Comparison of ENCODE assay signal across 25 mouse cellular contexts in the genomic region with DNA sequence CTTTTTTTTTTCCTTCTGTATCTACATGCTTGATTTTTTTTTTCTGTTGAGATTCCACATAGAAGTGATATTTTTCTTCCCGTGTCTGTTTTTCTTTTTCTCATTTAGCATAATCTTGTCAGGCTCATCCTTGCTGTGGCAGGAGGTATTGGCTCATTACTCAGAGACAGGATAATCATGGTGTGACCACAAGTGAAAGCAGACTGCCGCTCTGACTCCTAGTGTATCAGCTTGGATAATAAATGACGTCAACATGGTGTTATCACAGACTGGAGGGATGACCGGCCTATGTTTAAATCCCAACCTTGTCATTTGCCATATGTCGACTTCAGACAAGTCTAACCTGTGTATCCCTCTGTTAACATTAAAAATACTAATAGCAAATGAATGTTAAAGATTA. TPM values are rescaled to one million over a fixed set of nuclear protein-coding genes. Genes with fewer than 3 reads are reported as not detected.
DNase-seq lines count a peak whose midpoint lies in the region; ATAC-seq and TF ChIP-seq lines count a peak whose summit lies in the region.
"Had no signal": no experiment of that assay in that cellular context is flagged by ENCODE, and none has a peak within 500 bp of the region (broad histone marks: within the 10 kb centered on the region; RNA-seq: fewer than 3 reads in every experiment).

No protein-coding gene starts in this region.

- H3K27ac ChIP-seq in hindbrain, embryonic 12.5 days: no peak overlapping the region
- no peak overlapping the region for H3K27ac ChIP-seq in hindbrain, embryonic 10.5 days
- H3K27ac ChIP-seq in midbrain, postnatal 0 days (ENCODE audit: low read depth, low read length): no peak overlapping the region
- H3K27ac ChIP-seq in midbrain, embryonic 10.5 days (replicated peaks): no peak overlapping the region
- H3K27ac ChIP-seq: embryonic facial prominence, embryonic 13.5 days; forebrain, embryonic 12.5 days; heart, embryonic 10.5 days; heart, embryonic 15.5 days; intestine, embryonic 15.5 days had no signal

- no peak overlapping the region for H3K4me2 ChIP-seq in hindbrain, embryonic 12.5 days (replicated peaks)
- no peak overlapping the region for H3K4me2 ChIP-seq in midbrain, postnatal 0 days (ENCODE audit: low read depth, low read length, poor library complexity, severe bottlenecking)
- H3K4me2 ChIP-seq: embryonic facial prominence, embryonic 13.5 days; forebrain, embryonic 12.5 days; heart, embryonic 15.5 days; intestine, embryonic 15.5 days had no signal

- no peak overlapping the region for H3K4me3 ChIP-seq in hindbrain, embryonic 12.5 days
- H3K4me3 ChIP-seq in hindbrain, embryonic 10.5 days: no peak overlapping the region
- H3K4me3 ChIP-seq in midbrain, postnatal 0 days (ENCODE audit: low read depth, low read length): no peak overlapping the region
- no peak overlapping the region for H3K4me3 ChIP-seq in midbrain, embryonic 10.5 days
- H3K4me3 ChIP-seq: embryonic facial prominence, embryonic 13.5 days; forebrain, embryonic 12.5 days; heart, embryonic 10.5 days; heart, embryonic 15.5 days; intestine, embryonic 15.5 days had no signal

- no peaks in the 10 kb centered on the region for H3K27me3 ChIP-seq in hindbrain, embryonic 12.5 days
- H3K27me3 ChIP-seq in hindbrain, embryonic 10.5 days (ENCODE audit: insufficient read depth, poor library complexity, severe bottlenecking): no peaks in the 10 kb centered on the region
- no peaks in the 10 kb centered on the region for H3K27me3 ChIP-seq in midbrain, postnatal 0 days (ENCODE audit: insufficient read depth, low read length)
- no peaks in the 10 kb centered on the region for H3K27me3 ChIP-seq in midbrain, embryonic 10.5 days (ENCODE audit: low read depth, poor library complexity, severe bottlenecking)
- H3K27me3 ChIP-seq: CH12.LX; embryonic facial prominence, embryonic 13.5 days; forebrain, embryonic 12.5 days; heart, embryonic 15.5 days; intestine, embryonic 15.5 days had no signal

- WGBS in hindbrain, embryonic 12.5 days: 80% methylated on average over 5 of the region's 5 CpGs
- WGBS in hindbrain, embryonic 10.5 days: 88% methylated on average over 5 of the region's 5 CpGs
- WGBS in midbrain, postnatal 0 days: 57% methylated on average over 5 of the region's 5 CpGs
- 91% methylated on average over 5 of the region's 5 CpGs for WGBS in midbrain, embryonic 10.5 days

- H3K36me3 ChIP-seq in hindbrain, embryonic 12.5 days: no peaks in the 10 kb centered on the region
- no peaks in the 10 kb centered on the region for H3K36me3 ChIP-seq in hindbrain, embryonic 10.5 days
- H3K36me3 ChIP-seq in midbrain, postnatal 0 days (ENCODE audit: insufficient read depth, low read length): no peaks in the 10 kb centered on the region
- no peaks in the 10 kb centered on the region for H3K36me3 ChIP-seq in midbrain, embryonic 10.5 days
- H3K36me3 ChIP-seq: embryonic facial prominence, embryonic 13.5 days; forebrain, embryonic 12.5 days; heart, embryonic 10.5 days; heart, embryonic 15.5 days; intestine, embryonic 15.5 days had no signal

- no peak for DNase-seq in hindbrain, embryonic 10.5 days (ENCODE audit: low spot score)
- DNase-seq in midbrain, postnatal 0 days (ENCODE audit: low spot score): peak; percentile 21
- DNase-seq in midbrain, embryonic 10.5 days (ENCODE audit: low spot score): no peak
- peak; percentile 2 for DNase-seq in retina, adult 2 months (ENCODE audit: low read depth, low spot score)
- no peak for DNase-seq in kidney, postnatal 10 days
- DNase-seq in heart, adult 9 months (ENCODE audit: low spot score in 2 of 2): no peak
- DNase-seq: adrenal gland, adult 2 months; adrenal gland, postnatal 25 days; cerebellum, adult 11-12 months; cerebellum, adult 9-10 months; cerebellum, postnatal 25 days; forebrain, postnatal 0 days; gastrocnemius, postnatal 25 days; heart, postnatal 14 days had no signal

- no peak for TF ChIP-seq CTCF in midbrain, postnatal 0 days (IDR thresholded peaks at IDR 0.05)

- 0 out of 2 replicates have a peak, but pooled peaks have one; percentile 58 for ATAC-seq in hindbrain, embryonic 12.5 days (ENCODE audit: low FRiP score)
- no peak for ATAC-seq in midbrain, postnatal 0 days (ENCODE audit: low FRiP score)
- ATAC-seq: forebrain, postnatal 0 days; intestine, embryonic 15.5 days had no signal

- no peaks in the 10 kb centered on the region for H3K4me1 ChIP-seq in hindbrain, embryonic 12.5 days
- no peaks in the 10 kb centered on the region for H3K4me1 ChIP-seq in hindbrain, embryonic 10.5 days (replicated peaks)
- H3K4me1 ChIP-seq in midbrain, postnatal 0 days (ENCODE audit: insufficient read depth, low read length): no peaks in the 10 kb centered on the region
- H3K4me1 ChIP-seq in midbrain, embryonic 10.5 days: no peaks in the 10 kb centered on the region
- H3K4me1 ChIP-seq: embryonic facial prominence, embryonic 13.5 days; forebrain, embryonic 12.5 days; heart, embryonic 10.5 days; heart, embryonic 15.5 days; intestine, embryonic 15.5 days had no signal

- no peak overlapping the region for H3K9ac ChIP-seq in hindbrain, embryonic 12.5 days
- no peak overlapping the region for H3K9ac ChIP-seq in midbrain, postnatal 0 days (replicated peaks; ENCODE audit: low read length, poor library complexity, severe bottlenecking)
- H3K9ac ChIP-seq: embryonic facial prominence, embryonic 13.5 days; forebrain, embryonic 12.5 days; forebrain, postnatal 0 days; heart, embryonic 15.5 days; intestine, embryonic 15.5 days had no signal

- no peaks in the 10 kb centered on the region for H3K9me3 ChIP-seq in hindbrain, embryonic 12.5 days (replicated peaks)
- H3K9me3 ChIP-seq in hindbrain, embryonic 10.5 days: no peaks in the 10 kb centered on the region
- H3K9me3 ChIP-seq in midbrain, postnatal 0 days (ENCODE audit: low read length): no peaks in the 10 kb centered on the region
- no peaks in the 10 kb centered on the region for H3K9me3 ChIP-seq in midbrain, embryonic 10.5 days (replicated peaks)
- H3K9me3 ChIP-seq: embryonic facial prominence, embryonic 13.5 days; forebrain, embryonic 12.5 days; heart, embryonic 10.5 days; heart, embryonic 15.5 days; intestine, embryonic 15.5 days had no signal

RNA-seq across cellular contexts. Expression of gene Krtap8-1, which starts 26.6 kb away (rescaled TPM):
- polyA plus RNA-seq in hindbrain, embryonic 12.5 days (2016; fragmentation: Nextera tagmentation; extraction: Ambion mirVana): not detected in 2 replicates
- polyA plus RNA-seq in hindbrain, embryonic 10.5 days (2016; fragmentation: Nextera tagmentation; extraction: Ambion mirVana): not detected in 2 replicates
- total RNA-seq in midbrain, postnatal 0 days (2014; rRNA removed): not detected in 2 replicates
- polyA plus RNA-seq in midbrain, postnatal 0 days (2015; fragmentation: Nextera tagmentation; extraction: Ambion mirVana): not detected in 2 replicates
- 0.25 TPM in 1 of 2 replicates, not detected in the other for polyA plus RNA-seq in midbrain, embryonic 10.5 days (2016; fragmentation: Nextera tagmentation; extraction: Ambion mirVana)
- total RNA-seq: adrenal gland, adult 2 months; adrenal gland, postnatal 25 days; CH12.LX; forebrain, postnatal 0 days; gastrocnemius, adult 18-20 months; gastrocnemius, postnatal 25 days; granulocyte monocyte progenitor cell, adult 5-6 weeks; heart, postnatal 14 days had no signal
- polyA plus RNA-seq: adrenal gland, adult 2 months; cortical plate, adult 2 months; embryonic facial prominence, embryonic 13.5 days; forebrain, embryonic 12.5 days; forebrain, postnatal 0 days; heart, embryonic 10.5 days; heart, embryonic 15.5 days; hindbrain, embryonic 11.5 days; intestine, embryonic 15.5 days had no signal

RNA-seq across cellular contexts. Expression of gene Krtap6-2, which starts 41.3 kb away (rescaled TPM):
- polyA plus RNA-seq in hindbrain, embryonic 12.5 days (2016; fragmentation: Nextera tagmentation; extraction: Ambion mirVana): not detected in 2 replicates
- polyA plus RNA-seq in hindbrain, embryonic 10.5 days (2016; fragmentation: Nextera tagmentation; extraction: Ambion mirVana): not detected in 2 replicates
- not detected in 2 replicates for total RNA-seq in midbrain, postnatal 0 days (2014; rRNA removed)
- not detected in 2 replicates for polyA plus RNA-seq in midbrain, postnatal 0 days (2015; fragmentation: Nextera tagmentation; extraction: Ambion mirVana)
- polyA plus RNA-seq in midbrain, embryonic 10.5 days (2016; fragmentation: Nextera tagmentation; extraction: Ambion mirVana): not detected in 2 replicates
- total RNA-seq: adrenal gland, adult 2 months; adrenal gland, postnatal 25 days; CH12.LX; forebrain, postnatal 0 days; gastrocnemius, adult 18-20 months; gastrocnemius, postnatal 25 days; granulocyte monocyte progenitor cell, adult 5-6 weeks; heart, postnatal 14 days had no signal
- polyA plus RNA-seq: adrenal gland, adult 2 months; cortical plate, adult 2 months; embryonic facial prominence, embryonic 13.5 days; forebrain, embryonic 12.5 days; forebrain, postnatal 0 days; heart, embryonic 10.5 days; heart, embryonic 15.5 days; hindbrain, embryonic 11.5 days; intestine, embryonic 15.5 days had no signal

RNA-seq across cellular contexts. Expression of gene Krtap7-1, which starts 46.9 kb away (rescaled TPM):
- not detected in 2 replicates for polyA plus RNA-seq in hindbrain, embryonic 12.5 days (2016; fragmentation: Nextera tagmentation; extraction: Ambion mirVana)
- polyA plus RNA-seq in hindbrain, embryonic 10.5 days (2016; fragmentation: Nextera tagmentation; extraction: Ambion mirVana): not detected in 2 replicates
- total RNA-seq in midbrain, postnatal 0 days (2014; rRNA removed): 0.71 TPM in 1 of 2 replicates, not detected in the other
- polyA plus RNA-seq in midbrain, postnatal 0 days (2015; fragmentation: Nextera tagmentation; extraction: Ambion mirVana): 0.29 TPM in 1 of 2 replicates, not detected in the other
- polyA plus RNA-seq in midbrain, embryonic 10.5 days (2016; fragmentation: Nextera tagmentation; extraction: Ambion mirVana): not detected in 2 replicates
- total RNA-seq: adrenal gland, adult 2 months; adrenal gland, postnatal 25 days; CH12.LX; gastrocnemius, adult 18-20 months; gastrocnemius, postnatal 25 days; granulocyte monocyte progenitor cell, adult 5-6 weeks; heart, postnatal 14 days had no signal
- polyA plus RNA-seq: adrenal gland, adult 2 months; cortical plate, adult 2 months; embryonic facial prominence, embryonic 13.5 days; forebrain, embryonic 12.5 days; heart, embryonic 10.5 days; heart, embryonic 15.5 days; hindbrain, embryonic 11.5 days; intestine, embryonic 15.5 days had no signal

RNA-seq across cellular contexts. Expression of gene Krtap21-1, which starts 57.5 kb away (rescaled TPM):
- not detected in 2 replicates for polyA plus RNA-seq in hindbrain, embryonic 12.5 days (2016; fragmentation: Nextera tagmentation; extraction: Ambion mirVana)
- polyA plus RNA-seq in hindbrain, embryonic 10.5 days (2016; fragmentation: Nextera tagmentation; extraction: Ambion mirVana): not detected in 2 replicates
- not detected in 2 replicates for total RNA-seq in midbrain, postnatal 0 days (2014; rRNA removed)
- not detected in 2 replicates for polyA plus RNA-seq in midbrain, postnatal 0 days (2015; fragmentation: Nextera tagmentation; extraction: Ambion mirVana)
- polyA plus RNA-seq in midbrain, embryonic 10.5 days (2016; fragmentation: Nextera tagmentation; extraction: Ambion mirVana): not detected in 2 replicates
- total RNA-seq: adrenal gland, adult 2 months; adrenal gland, postnatal 25 days; CH12.LX; forebrain, postnatal 0 days; gastrocnemius, adult 18-20 months; gastrocnemius, postnatal 25 days; granulocyte monocyte progenitor cell, adult 5-6 weeks; heart, postnatal 14 days had no signal
- polyA plus RNA-seq: adrenal gland, adult 2 months; cortical plate, adult 2 months; embryonic facial prominence, embryonic 13.5 days; forebrain, embryonic 12.5 days; forebrain, postnatal 0 days; heart, embryonic 10.5 days; heart, embryonic 15.5 days; hindbrain, embryonic 11.5 days; intestine, embryonic 15.5 days had no signal

Comparison
In these comparisons a context has a peak if more than half of its experiments do, and no peak if none do; other contexts are left out.
1. DNase-seq: peak in midbrain, postnatal 0 days (single experiment) and retina, adult 2 months (single experiment); none in hindbrain, embryonic 10.5 days (single experiment), midbrain, embryonic 10.5 days (single experiment), kidney, postnatal 10 days (single experiment) and heart, adult 9 months (0 of 2).